In genomic region chr4:129011604-129012121, GRCm38 (mm10) we compare ENCODE assay signal across 9 mouse cellular contexts. TPM values are rescaled to one million over a fixed set of nuclear protein-coding genes. Genes with fewer than 3 reads are reported as not detected.
DNase-seq lines count a peak whose midpoint lies in the region; ATAC-seq lines count a peak whose summit lies in the region.
"Had no signal": no experiment of that assay in that cellular context is flagged by ENCODE, and none has a peak within 500 bp of the region (broad histone marks: within the 10 kb centered on the region; RNA-seq: fewer than 3 reads in every experiment).

No protein-coding gene starts in this region.

- H3K4me3 ChIP-seq in embryonic facial prominence, embryonic 11.5 days (ENCODE audit: low read depth, low read length) = no peak overlapping the region
- no peak overlapping the region for H3K4me3 ChIP-seq in embryonic facial prominence, embryonic 10.5 days
- no peak overlapping the region for H3K4me3 ChIP-seq in lung, embryonic 16.5 days (ENCODE audit: low read length)

- H3K9ac ChIP-seq in embryonic facial prominence, embryonic 11.5 days (replicated peaks; ENCODE audit: low read length) = no peak overlapping the region
- H3K9ac ChIP-seq in lung, embryonic 16.5 days (ENCODE audit: low read length) = no peak overlapping the region

- no peaks in the 10 kb centered on the region for H3K27me3 ChIP-seq in embryonic facial prominence, embryonic 11.5 days (ENCODE audit: control insufficient read depth, insufficient read depth, low read length)
- no peaks in the 10 kb centered on the region for H3K27me3 ChIP-seq in embryonic facial prominence, embryonic 10.5 days (replicated peaks; ENCODE audit: low read depth, poor library complexity, severe bottlenecking)
- no peaks in the 10 kb centered on the region for H3K27me3 ChIP-seq in lung, embryonic 16.5 days (ENCODE audit: control insufficient read depth, insufficient read depth, low read depth, low read length)

- no peak overlapping the region for H3K4me2 ChIP-seq in embryonic facial prominence, embryonic 11.5 days (ENCODE audit: low read depth, low read length)
- H3K4me2 ChIP-seq in lung, embryonic 16.5 days (ENCODE audit: low read depth, low read length) = no peak overlapping the region

- DNase-seq in embryonic facial prominence, embryonic 11.5 days (ENCODE audit: low spot score) = no peak
- DNase-seq in embryonic facial prominence, embryonic 10.5 days (ENCODE audit: low spot score) = no peak
- peak; percentile 48 for DNase-seq in retina, postnatal 1 day
- no peak for DNase-seq in retina, embryonic 14.5 days (ENCODE audit: low spot score)
- peak; percentile 50 for DNase-seq in gastrocnemius, postnatal 10 days
- no peak for DNase-seq in layer of hippocampus, adult 8-10 months (ENCODE audit: low spot score in 2 of 2)

- H3K27ac ChIP-seq in embryonic facial prominence, embryonic 11.5 days (replicated peaks; ENCODE audit: low read depth, low read length) = no peak overlapping the region
- no peak overlapping the region for H3K27ac ChIP-seq in embryonic facial prominence, embryonic 10.5 days (replicated peaks)
- H3K27ac ChIP-seq in lung, embryonic 16.5 days (ENCODE audit: low read length) = peak overlapping the region; percentile 68

- 55% methylated on average over 15 of the region's 15 CpGs for WGBS in embryonic facial prominence, embryonic 11.5 days
- WGBS in embryonic facial prominence, embryonic 10.5 days = 58% methylated on average over 15 of the region's 15 CpGs
- WGBS in lung, embryonic 16.5 days = 40% methylated on average over 15 of the region's 15 CpGs

- no peaks in the 10 kb centered on the region for H3K4me1 ChIP-seq in embryonic facial prominence, embryonic 11.5 days (ENCODE audit: control insufficient read depth, insufficient read depth, low read length)
- peaks cover 16% of the 10 kb centered on the region for H3K4me1 ChIP-seq in embryonic facial prominence, embryonic 10.5 days
- peaks cover 26% of the 10 kb centered on the region for H3K4me1 ChIP-seq in lung, embryonic 16.5 days (replicated peaks; ENCODE audit: control insufficient read depth, insufficient read depth, low read length)

- 0 out of 2 replicates have a peak, but pooled peaks have one; percentile 18 for ATAC-seq in embryonic facial prominence, embryonic 11.5 days (replicated peaks; ENCODE audit: insufficient number of reproducible peaks, low FRiP score, low TSS enrichment, low read depth)
- peak; percentile 83 for ATAC-seq in lung, embryonic 16.5 days (ENCODE audit: low read depth)
- no peak for ATAC-seq in CD4-positive, CD25-positive, alpha-beta regulatory T cell, adult 4 months

- no peaks in the 10 kb centered on the region for H3K9me3 ChIP-seq in embryonic facial prominence, embryonic 11.5 days (replicated peaks; ENCODE audit: control insufficient read depth, low read length)
- H3K9me3 ChIP-seq in embryonic facial prominence, embryonic 10.5 days = no peaks in the 10 kb centered on the region
- no peaks in the 10 kb centered on the region for H3K9me3 ChIP-seq in lung, embryonic 16.5 days (ENCODE audit: control insufficient read depth, low read length)

- H3K36me3 ChIP-seq in embryonic facial prominence, embryonic 11.5 days (replicated peaks; ENCODE audit: control insufficient read depth, insufficient read depth, low read depth, low read length) = no peaks in the 10 kb centered on the region; the same call in none of the 2 replicates
- H3K36me3 ChIP-seq in embryonic facial prominence, embryonic 10.5 days (replicated peaks) = peaks cover 47% of the 10 kb centered on the region
- H3K36me3 ChIP-seq in lung, embryonic 16.5 days (ENCODE audit: control insufficient read depth, insufficient read depth, low read length) = peaks cover 10% of the 10 kb centered on the region; the same call in 1 of the 2 replicates

RNA-seq across cellular contexts. Expression of gene Ak2, which starts 19.9 kb away (rescaled TPM):
- polyA plus RNA-seq in embryonic facial prominence, embryonic 11.5 days (2014; fragmentation: Nextera tagmentation; extraction: Ambion mirVana) = 152 and 154 TPM in 2 replicates
- 219 and 224 TPM in 2 replicates for polyA plus RNA-seq in embryonic facial prominence, embryonic 10.5 days (2016; fragmentation: Nextera tagmentation; extraction: Ambion mirVana)
- total RNA-seq in gastrocnemius, postnatal 10 days (2021) = 10 to 100 TPM; 47.7 to 55.3 TPM
- polyA plus RNA-seq in lung, embryonic 16.5 days (2015; fragmentation: Nextera tagmentation; extraction: Ambion mirVana) = 173 and 175 TPM in 2 replicates
- total RNA-seq in layer of hippocampus, adult 8-10 months (2022) = 10 to 100 TPM; 26.3 to 32.0 (median 27.8) TPM
- 100 to 1,000 TPM in 1 of 2 experiments, 10 to 100 TPM in 1; 74.6 to 113 TPM for polyA plus RNA-seq in CD4-positive, CD25-positive, alpha-beta regulatory T cell, adult 4 months (2017; shearing (Covaris generic))

RNA-seq across cellular contexts. Expression of gene Rnf19b, which starts 46.4 kb away (rescaled TPM):
- 9.0 and 10.3 TPM in 2 replicates for polyA plus RNA-seq in embryonic facial prominence, embryonic 11.5 days (2014; fragmentation: Nextera tagmentation; extraction: Ambion mirVana)
- 7.9 and 8.4 TPM in 2 replicates for polyA plus RNA-seq in embryonic facial prominence, embryonic 10.5 days (2016; fragmentation: Nextera tagmentation; extraction: Ambion mirVana)
- 10 to 100 TPM; 17.0 to 17.4 TPM for total RNA-seq in gastrocnemius, postnatal 10 days (2021)
- polyA plus RNA-seq in lung, embryonic 16.5 days (2015; fragmentation: Nextera tagmentation; extraction: Ambion mirVana) = 7.1 TPM in 2 replicates
- total RNA-seq in layer of hippocampus, adult 8-10 months (2022) = 10 to 100 TPM; 38.6 to 49.5 (median 41.8) TPM
- 10 to 100 TPM; 10.2 to 17.1 TPM for polyA plus RNA-seq in CD4-positive, CD25-positive, alpha-beta regulatory T cell, adult 4 months (2017; shearing (Covaris generic))

RNA-seq across cellular contexts. Expression of gene Azin2, which starts 49.4 kb away (rescaled TPM):
- polyA plus RNA-seq in embryonic facial prominence, embryonic 11.5 days (2014; fragmentation: Nextera tagmentation; extraction: Ambion mirVana) = 14.0 and 14.6 TPM in 2 replicates
- 11.4 and 12.1 TPM in 2 replicates for polyA plus RNA-seq in embryonic facial prominence, embryonic 10.5 days (2016; fragmentation: Nextera tagmentation; extraction: Ambion mirVana)
- total RNA-seq in gastrocnemius, postnatal 10 days (2021) = 1 to 10 TPM; 3.2 to 3.9 TPM
- polyA plus RNA-seq in lung, embryonic 16.5 days (2015; fragmentation: Nextera tagmentation; extraction: Ambion mirVana) = 18.7 and 23.2 TPM in 2 replicates
- 10 to 100 TPM; 38.0 to 45.0 (median 43.4) TPM for total RNA-seq in layer of hippocampus, adult 8-10 months (2022)
- polyA plus RNA-seq in CD4-positive, CD25-positive, alpha-beta regulatory T cell, adult 4 months (2017; shearing (Covaris generic)) = under 1 TPM in 1 of 2 experiments, not detected in 1; 0.66 TPM
- total RNA-seq: neutrophil, adult 5-6 weeks had no signal

Comparison
In these comparisons a context has a peak if more than half of its experiments do, and no peak if none do; other contexts are left out.
1. DNase-seq: peak in retina, postnatal 1 day (single experiment) and gastrocnemius, postnatal 10 days (single experiment); none in embryonic facial prominence, embryonic 11.5 days (single experiment), embryonic facial prominence, embryonic 10.5 days (single experiment), retina, embryonic 14.5 days (single experiment) and layer of hippocampus, adult 8-10 months (0 of 2).